Mouse (Mus musculus) cerebellum, adult 8-10 months (tissue): ENCODE results near the gene Yod1.

ENCODE experiments used
- DNase-seq: peaks from one replicate; pipeline ENCODE4 v3.0.0; 2022

The Yod1 gene

DNA sequence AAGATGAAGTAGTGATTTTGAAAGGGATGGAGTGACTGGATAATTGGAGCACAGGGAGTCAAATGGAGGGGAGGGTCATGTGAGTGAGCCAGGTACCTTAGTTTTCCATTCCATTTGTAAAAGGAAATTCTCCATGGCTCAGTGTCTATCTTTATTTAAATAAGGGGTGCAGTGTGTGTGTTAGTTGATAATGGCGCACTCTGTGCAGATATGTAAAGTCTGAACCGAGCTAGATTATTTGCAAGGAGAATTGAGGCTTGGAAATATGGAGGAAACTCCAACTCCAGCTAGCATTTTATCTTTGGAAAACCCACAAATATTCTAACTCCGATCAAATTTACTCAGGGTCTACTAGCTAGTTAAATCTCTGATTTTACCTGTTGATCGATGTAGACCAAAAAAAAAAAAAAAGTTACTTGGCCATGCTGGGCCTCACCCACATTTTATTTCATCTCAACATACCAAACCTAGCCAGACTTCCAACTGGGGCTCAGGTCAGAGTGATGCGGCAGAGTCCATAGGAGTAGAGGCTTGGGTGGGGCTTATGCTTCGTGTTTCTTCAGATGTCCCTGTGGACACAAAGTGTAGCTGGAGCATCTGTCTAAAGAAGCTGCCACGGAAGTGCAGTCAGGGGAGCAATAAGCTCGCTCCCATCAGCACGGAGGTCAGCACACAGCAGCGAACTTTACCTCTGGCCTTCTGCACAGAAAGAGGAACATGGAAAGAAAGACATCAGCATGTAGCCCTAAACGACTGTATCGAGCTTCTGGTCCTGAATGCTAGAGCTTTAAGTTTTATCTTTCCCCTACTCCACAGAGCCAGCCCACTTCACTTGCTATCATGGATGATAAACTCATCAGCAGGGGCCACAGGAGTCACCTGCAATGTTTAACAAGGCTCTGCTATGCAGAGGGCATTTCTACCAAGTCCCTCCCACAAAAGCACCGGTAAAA, 15.9 kb downstream of the Yod1 start:
- DNase-seq: no peak

DNA sequence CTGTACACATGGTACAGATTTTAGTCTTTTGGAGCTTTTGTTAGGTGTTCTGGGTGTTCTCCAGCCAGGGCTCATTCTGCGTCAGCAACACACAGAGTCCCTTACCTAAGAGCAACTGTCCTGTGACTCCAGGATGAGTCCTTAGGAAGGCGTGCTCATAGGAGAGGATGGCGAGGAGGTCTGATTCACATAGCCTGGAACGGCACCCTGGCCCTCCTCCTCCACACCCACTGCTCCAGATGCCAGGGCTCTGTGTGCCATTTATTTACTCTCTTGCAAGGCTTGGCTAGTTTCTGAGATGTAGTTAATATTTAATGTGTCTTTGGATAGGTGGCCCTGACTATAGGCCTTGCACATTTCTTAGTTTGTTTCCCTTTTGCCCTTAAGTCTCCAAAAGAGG, 16.5 kb downstream of the Yod1 start:
- DNase-seq: no peak

DNA sequence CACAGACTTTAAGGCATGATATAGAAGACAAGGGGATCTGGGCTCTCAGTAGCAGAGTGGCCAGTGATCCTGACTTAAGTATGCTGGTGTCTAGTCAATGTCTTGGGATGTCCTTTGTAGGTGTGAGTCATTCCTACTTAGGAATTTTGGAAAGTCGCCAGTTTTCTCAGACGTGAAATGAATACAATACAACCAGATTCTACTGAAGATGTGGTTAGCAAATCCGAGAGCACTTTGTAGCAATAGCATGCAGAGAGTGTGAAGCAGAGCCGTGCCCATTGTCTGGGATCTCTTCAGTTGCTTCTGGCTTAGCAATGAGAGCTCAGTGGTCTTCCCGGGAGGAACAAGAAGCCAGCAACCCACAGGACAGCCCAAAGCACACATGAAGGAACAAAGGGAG, 17.3 kb downstream of the Yod1 start:
- no peak for DNase-seq

DNA sequence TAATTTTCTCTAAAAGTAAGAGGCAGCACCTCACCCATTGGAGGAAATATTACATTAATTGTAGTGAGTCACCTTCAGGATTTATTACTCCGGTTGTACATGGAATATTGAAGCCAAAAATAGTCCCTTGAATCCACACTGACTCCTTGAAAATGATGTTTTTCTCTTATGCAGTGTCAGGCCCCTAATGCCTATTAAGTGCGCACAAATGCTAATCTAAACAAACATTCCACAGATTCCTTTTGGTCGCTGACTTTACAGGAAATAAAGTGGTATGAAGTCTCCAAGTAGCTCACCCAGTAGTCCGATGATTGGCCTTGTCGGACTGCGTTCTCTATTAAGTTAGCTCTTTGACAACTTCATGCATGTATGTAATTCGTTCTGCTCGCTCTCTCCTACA, 17.7 kb downstream of the Yod1 start:
- no peak for DNase-seq

DNA sequence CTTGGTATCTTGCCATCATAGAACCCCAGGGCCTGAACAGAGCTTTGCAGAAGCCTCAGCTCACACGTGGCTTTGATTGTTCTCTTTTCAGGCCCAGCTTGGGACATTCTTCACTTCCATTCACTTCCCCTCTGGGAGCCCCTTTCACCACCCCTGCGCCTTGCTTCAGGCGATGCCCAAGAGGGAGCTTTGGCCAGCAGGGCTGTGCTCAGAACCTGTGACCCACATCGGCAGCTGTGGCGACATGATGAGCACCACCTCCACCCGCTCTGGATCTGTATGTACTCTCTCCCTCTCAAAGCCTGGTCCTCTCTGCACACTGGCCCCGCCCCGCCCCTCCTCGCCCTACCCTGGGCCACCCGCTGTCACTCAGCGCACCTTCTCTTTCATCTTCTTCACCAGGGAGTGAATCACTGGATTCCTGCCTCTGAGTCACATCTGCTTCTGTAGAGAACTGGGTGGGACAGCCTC, 20.3 kb downstream of the Yod1 start:
- no peak for DNase-seq

DNA sequence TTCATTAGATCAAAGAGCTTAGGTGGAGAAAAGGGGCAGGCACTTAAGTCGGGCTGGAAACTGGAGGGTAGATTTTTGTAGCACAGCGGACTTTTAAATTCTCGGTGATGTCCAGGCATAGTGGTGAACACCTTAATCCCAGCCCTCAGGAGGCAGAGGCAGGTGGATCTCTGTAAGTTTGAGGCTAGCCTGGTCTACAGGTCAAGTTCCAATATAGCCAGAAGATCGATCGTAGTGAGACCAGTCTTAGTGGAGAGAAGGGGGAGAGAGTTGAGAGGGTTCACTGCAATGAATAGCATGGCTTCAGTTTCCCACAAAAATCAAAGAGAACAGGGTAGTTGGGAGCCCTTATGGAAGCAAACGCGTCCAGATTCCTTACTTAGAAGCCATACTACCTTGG, 20.8 kb downstream of the Yod1 start:
- no peak for DNase-seq

DNA sequence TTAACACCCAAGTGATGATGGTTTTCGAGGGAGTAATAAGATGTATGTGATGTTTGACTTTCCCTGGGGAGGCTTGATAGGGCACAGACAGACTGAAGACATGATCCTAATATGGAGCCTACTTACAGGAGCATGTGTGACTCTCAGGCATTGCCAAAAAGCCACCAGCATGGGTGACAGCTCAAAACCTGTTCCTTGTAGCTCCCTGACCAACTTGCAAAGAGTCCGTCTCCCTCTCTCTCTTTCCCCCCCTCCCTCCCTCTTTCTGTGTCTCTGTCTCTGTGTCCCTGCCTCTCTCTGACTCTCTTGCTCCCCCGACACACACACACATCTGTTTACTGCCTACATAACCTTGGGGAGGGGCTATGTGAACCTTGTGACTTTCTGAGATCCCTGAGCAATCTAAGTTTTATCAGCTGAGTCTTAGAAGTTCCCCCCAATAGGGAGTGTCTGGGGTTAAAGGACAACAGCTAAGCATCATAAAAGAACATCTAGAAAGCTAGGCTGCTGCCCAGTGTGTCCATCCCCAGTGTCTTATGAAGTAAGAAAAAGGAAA, 21.5 kb downstream of the Yod1 start:
- no peak for DNase-seq

DNA sequence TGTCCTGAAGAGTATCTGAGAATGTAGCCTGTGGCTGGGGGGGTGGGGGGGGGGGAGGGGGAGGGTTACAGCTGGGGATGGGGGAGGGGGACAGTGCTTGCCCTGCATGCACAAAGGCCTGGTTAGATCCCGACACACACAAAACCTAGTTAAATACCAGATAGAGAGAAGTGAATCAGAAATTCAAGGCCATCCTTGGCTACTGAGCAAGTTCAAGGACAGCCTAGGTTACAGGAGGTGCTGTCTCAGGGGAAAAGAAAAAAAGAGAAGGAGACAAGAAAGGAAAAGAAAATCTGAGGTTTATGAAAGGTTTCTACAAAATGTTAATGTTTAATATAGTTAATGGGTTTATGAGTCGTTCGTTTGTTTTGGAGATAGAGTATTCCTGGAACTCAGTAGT, 22.5 kb downstream of the Yod1 start:
- no peak for DNase-seq

DNA sequence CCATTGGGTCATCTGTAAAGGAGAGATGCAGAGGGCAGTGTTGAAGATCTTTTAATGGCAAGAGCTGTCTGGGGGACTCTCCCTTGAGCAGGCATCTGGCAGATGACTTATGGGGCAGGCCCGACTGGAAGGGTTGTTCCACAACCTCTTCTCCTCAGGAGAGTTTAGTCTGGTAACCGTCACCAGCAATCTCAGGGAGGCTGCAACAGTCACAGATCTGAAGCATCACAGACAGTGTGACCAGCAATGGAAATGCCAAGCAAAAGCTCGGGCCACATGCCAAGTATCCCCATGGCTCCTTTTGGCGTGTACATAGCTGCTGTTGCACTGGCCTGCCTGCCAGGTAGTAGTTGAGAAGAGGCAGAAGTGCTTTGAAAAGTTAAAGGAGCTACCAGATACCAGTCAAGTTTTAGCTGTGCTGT, 23.1 kb downstream of the Yod1 start:
- peak; percentile 45 for DNase-seq

DNA sequence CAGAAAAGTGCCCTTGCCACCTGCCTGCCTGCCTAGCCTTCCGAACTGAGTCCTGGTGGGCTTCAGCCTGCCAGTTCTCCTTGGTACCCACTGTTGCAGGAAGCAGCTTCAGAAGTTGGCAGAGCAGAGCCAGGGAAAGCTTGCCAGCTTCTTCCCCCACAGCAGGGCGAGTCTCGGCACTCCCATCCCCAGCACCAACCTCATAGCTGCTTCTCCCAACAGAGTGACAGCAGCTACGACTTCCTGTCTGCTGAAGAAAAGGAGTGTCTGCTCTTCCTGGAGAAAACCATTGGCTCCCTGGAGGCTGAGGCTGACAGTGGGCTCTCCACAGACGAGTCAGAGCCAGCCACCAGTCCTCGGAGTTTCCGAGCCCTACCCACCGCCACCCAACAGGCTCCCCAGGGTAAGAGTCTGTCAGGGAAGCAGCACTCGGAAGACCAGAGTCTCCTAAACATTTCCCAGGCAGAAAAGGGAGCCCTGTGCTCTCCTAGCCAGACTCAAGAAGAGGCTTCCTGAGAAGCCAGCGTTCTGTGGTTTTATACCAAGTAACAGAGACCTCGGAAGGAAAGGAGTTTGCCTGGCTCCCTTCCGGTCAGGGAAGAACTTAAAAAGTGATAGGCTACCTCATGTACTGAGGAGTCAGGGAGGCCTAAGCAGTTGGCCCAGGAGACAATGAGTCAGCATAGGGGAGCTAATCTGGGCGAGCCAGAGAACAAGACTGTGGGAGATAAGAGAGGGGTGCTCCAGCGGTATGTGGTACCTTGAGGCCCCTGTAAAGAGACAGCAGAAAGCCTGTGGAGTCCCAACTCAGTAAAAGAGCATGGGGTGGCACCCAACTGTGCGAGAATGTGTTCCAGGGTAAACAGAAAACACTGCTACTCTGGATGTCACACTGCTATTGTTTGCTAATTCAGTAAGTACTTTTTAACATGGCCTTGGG, 23.9 kb downstream of the Yod1 start:
- no peak for DNase-seq

DNA sequence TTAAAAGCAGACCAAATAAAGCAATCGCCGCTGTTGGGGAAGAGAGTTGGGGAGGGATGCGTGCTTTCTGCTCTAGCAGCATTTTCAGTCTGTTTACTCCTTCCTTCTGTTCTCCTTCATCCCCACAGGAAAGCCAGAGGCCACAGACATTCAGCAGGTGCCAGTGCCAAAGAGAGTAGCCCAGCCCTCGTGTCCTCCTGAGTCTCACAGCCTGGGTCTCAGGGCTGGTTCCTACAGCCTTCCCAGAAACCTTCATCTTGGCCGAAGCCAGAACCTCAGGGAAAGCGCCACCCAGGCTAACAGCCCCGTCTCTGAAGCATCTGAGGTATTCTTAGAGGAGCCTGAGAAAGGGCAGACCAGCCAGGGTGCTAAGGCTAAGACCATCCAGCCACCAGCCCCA, 25.1 kb downstream of the Yod1 start:
- DNase-seq: no peak

DNA sequence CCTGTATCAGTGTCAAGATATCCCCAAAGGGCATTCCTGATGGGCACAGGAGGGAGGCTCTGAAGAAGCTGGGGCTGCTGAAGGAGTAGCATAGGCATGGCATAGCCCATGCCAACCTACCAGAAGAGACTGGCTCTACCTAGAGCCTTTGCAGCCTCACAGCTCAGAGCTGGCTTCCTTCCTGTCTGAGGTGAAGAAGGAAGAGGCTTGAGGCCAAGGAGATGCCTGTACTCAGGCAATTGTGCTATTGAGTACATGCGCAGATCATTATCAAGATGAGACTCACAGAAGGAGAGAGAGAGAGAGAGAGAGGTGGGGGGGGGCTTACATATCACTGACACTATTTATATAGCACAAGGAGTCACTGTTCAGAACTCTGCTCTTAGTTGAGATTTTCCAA, 26.6 kb downstream of the Yod1 start:
- no peak for DNase-seq

DNA sequence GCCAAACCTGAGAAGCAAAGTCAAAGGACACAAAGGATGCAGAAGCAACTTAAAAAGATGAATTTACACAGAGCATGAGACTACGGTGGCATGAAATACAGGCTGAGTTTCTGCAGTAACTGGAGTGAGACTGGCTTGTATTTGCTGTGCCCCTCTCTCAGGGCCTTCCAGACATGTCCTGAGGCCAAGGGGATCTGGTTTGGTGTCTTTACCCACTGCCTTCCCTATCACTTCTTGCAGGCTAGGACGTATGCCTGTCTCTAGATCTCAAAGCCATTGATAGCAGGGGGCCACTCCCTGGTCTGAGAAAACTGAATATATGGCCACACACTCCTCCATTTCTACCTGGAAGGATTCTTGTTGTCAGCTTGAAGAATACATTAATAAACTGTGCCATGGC, 27.1 kb downstream of the Yod1 start:
- DNase-seq: no peak

DNA sequence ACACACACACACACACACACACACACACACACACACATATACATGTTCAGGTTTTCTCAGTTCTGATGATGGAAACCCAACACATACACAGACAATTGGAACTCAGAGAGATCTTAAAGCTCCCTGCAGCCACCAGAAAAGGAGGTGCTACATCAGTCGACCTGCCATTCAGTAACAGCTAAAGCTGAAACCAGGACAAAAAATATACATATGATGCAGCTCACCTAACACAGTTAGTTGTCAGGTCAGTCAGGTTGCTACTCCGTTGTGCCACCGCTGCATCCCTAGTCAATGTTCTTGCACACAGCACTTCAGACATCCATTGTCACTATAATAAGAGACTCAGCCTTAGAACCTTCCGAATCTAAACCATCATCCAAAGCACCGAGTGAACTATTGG, 27.8 kb downstream of the Yod1 start:
- no peak for DNase-seq

DNA sequence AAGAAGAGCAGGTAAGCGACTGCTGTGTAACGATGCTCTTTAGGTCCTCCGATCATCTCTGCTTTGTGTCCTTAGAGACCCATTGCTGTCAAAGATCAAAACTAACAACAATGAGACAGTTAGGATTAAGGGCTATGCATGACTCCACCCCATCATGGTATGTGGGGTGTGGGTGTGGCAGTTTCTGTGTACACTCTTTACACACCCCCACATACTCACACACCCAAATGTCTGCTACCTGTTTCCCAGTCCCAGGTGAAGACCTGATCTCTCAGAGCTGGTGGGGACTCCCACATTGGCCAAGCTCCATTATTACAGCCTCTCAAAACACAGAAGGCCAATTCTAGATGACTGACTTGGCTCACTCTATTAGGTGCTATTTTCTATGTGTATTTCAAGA, 28.5 kb downstream of the Yod1 start:
- no peak for DNase-seq

DNA sequence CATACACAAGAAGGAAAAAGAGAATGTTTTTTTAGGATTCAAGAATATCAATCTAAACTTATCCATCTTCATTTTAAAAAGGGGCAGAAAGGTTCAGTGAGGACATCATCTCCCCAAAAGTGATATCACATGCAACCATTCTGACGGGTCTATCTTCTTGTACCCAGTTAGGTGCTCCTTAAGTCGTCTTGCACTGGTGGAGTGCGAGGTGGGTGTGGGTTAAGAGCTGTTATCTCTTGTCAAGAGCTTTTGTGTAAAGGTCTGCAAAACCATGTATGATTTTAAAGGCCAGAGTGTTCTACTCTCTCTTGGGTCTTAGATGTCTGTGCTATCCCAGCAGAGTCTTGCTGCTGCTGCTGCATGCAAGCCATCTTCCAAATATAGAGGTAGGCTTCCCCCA, 29.7 kb downstream of the Yod1 start:
- DNase-seq: no peak

DNA sequence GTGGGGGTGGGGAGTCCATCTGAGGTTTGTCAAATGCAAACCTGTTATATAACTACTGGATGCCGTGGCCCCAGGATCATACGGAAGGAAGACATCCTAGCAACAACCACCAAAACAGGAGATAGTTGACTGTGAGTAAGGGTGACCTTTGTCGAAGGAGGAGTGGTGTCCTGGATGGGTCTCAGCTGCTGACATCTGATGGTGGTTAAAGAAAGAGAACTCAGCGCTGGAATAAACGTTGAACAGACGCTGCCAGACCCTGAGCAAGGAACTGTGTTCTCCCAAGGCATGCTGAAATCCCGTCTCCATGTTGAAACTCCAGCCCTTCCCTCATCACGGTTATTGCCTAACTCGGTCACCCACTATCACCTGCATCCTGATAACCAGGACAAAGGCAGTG, 42.6 kb downstream of the Yod1 start:
- DNase-seq: no peak

DNA sequence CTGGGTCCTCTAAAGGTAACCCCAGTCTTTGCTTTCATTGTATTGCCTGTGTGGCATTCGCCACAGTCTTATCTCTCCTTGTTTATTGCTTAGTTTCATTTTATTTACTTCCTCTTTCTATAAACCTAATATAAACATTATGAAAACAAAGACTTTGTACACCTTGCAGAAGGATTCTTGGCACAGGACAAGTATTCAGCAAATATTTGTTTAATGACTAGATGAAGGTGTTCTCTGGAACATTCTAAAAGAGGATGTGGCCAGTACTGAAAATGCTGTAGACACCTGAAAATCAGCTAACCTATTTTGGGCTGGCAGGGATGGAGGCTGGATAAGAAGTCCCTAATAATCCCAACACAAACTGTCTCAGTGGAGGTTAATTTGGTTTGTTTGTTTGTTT, 44.5 kb downstream of the Yod1 start:
- DNase-seq: no peak

DNA sequence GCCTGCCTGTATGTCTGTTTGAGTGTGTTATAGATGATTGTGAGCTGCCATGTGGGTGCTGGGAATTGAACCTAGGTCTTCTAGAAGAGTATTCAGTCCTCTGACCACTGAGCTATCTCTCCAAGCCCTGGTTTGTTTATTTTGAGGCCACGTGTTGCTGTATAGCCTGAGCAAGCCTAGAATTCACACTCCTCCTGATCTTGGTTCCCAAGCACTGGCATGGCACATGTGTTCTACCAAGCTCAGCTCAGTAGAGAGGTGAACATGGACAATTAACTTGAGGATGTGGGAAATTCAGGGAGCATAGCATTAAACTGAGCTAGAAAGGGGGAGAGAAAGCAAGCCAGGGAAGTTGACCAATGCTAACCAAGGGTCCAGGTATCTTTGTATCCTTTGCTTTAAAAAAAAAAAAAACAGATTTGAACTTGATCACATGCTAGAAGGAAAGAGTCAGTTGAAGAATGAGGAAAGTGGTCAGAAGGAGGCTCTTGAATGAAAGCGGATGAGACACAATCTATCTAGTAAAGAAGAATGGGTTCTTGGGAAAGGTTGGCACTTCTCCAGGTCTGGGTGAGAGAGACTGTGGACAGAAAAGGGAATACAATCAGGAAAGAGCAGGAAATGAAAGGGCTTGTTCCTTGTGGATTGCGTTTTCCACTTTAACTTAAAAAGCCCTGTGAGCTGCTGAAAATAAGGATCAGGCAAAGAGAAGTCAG, 45.1 kb downstream of the Yod1 start:
- no peak for DNase-seq

DNA sequence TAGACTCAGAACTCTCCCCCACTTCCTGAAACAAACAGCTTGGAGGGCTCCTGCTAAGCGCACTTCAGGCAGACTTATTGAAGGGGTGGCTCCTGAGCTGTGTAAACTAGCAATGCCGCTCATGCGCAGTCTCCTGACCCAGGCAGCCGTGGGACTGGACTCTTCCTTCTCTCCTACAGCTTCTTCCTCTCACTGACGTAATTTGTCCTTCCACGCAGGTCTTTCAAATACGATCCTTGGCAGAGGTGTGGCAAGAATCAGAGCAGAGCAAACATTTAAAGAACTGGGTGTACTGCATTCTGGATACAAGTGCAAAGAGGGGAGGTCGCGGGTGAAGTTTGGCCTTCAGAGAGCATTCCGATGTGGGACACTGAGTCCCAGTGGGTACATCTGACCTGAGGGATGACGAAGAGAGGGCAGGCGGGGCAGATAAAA, 46.9 kb downstream of the Yod1 start:
- DNase-seq: no peak

DNA sequence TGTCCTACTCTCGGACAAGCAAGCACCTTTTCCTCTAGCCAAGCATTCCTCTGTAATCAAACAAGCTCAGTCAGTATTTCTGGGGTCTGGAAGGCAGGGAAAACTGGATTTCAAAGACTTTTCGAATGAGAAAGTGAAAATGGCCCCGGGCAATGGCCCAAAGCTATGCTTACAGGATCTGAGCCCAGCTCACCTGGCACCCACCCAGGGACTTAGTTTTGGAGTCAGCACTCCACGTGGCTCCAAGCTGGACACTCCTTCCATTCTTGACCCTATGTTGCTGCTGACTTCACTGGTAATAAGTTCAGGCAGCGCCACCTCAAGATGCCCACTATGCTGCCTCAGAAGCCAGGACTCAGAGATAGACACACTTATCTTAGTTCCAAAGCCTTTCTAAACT, 49.9 kb downstream of the Yod1 start:
- no peak for DNase-seq

DNA sequence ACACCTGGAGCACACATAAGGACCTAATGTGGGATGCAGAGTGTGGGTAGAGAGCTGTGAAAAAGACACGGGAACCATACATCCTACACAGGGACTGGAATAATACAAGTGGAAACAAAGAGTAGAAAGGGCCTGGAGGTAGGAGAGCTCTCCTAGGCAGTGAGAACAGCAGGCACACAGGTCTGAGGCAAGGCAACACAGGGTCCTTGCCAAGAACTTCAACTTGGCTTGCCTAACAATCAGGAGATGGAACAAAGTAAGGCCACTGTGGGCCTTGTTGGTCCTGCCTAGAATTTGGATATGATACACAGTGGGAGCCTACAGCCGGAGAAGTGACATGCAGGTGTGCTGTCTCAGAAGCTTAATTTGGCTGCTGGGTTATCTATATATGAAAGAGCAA, 52.8 kb downstream of the Yod1 start:
- DNase-seq: no peak

DNA sequence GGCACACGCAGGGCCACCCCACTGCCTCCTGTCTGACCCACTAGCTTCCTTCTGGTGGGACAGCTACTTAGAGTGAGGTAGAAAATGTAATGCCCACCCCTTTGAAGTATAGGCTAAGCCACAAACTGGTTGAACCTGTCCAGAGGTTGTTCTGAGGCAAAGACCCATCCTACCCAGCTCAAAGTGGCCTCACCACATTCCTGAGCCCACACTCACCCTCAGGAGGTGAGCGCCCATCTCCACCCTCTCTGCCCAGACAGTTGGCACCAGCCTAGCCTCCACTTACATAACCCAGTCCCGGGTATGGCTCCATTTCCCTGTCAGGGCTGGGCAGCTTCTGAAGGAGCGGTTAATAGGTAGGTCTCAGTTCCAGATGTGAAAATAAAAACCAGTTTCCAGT, 53.4 kb downstream of the Yod1 start:
- DNase-seq: no peak
